Mouse (Mus musculus): ENCODE results near the gene Gm9780. TPM values are rescaled to one million over a fixed set of nuclear protein-coding genes. Genes with fewer than 3 reads are reported as not detected.
A peak's percentile ranks its signal among the peaks of the same experiment; 100 is the strongest.
"Not testable (repeated sequence)": the region's sequence is repeated elsewhere in the genome, so short reads cannot be mapped to it uniquely, and the experiment has no call there.

Gm9780 gene
- total and polyA plus RNA-seq, 2 experiments from 2014 or later: 19.4 to 35.0 TPM

GRCm38 (mm10) chr14:26045007-26045406 lies 2.5 kb upstream of the Gm9780 start:
- not testable (repeated sequence) for H3K27ac ChIP-seq; H3K4me1 ChIP-seq (ENCODE audit: insufficient read depth, low read length); DNase-seq (ENCODE audit: low spot score); ATAC-seq; H3K9ac ChIP-seq (replicated peaks; ENCODE audit: low read length); H3K4me2 ChIP-seq (ENCODE audit: low read depth, low read length); H3K36me3 ChIP-seq (ENCODE audit: insufficient read depth, low read length); H3K27me3 ChIP-seq (ENCODE audit: insufficient read depth, low read length); H3K4me3 ChIP-seq (ENCODE audit: low read length); H3K9me3 ChIP-seq (ENCODE audit: low read length)
- WGBS: no CpG with 5 or more reads among the region's 5 CpGs

GRCm38 (mm10) chr14:26035439-26035838 lies 7.1 kb downstream of the Gm9780 start:
- ATAC-seq; H3K4me2 ChIP-seq (ENCODE audit: low read depth, low read length): not testable (repeated sequence)
- no CpG with 5 or more reads among the region's 6 CpGs for WGBS

GRCm38 (mm10) chr14:26034364-26034763 lies 8.1 kb downstream of the Gm9780 start:
- H3K27me3 ChIP-seq (ENCODE audit: insufficient read depth, low read length); H3K4me3 ChIP-seq (ENCODE audit: low read length); H3K36me3 ChIP-seq (ENCODE audit: insufficient read depth, low read length); ATAC-seq; H3K9ac ChIP-seq (replicated peaks; ENCODE audit: low read length); H3K4me2 ChIP-seq (ENCODE audit: low read depth, low read length); H3K27ac ChIP-seq; DNase-seq (ENCODE audit: low spot score); H3K9me3 ChIP-seq (ENCODE audit: low read length); H3K4me1 ChIP-seq (ENCODE audit: insufficient read depth, low read length): not testable (repeated sequence)
- WGBS: no CpG with 5 or more reads among the region's 3 CpGs

More at GRCm38 (mm10) chr14:26035439-26035838, 7.1 kb downstream of the Gm9780 start:
- H3K36me3 ChIP-seq (ENCODE audit: insufficient read depth, low read length); H3K27ac ChIP-seq; DNase-seq (ENCODE audit: low spot score); H3K4me3 ChIP-seq (ENCODE audit: low read length); H3K4me1 ChIP-seq (ENCODE audit: insufficient read depth, low read length); H3K27me3 ChIP-seq (ENCODE audit: insufficient read depth, low read length); H3K9ac ChIP-seq (replicated peaks; ENCODE audit: low read length); H3K9me3 ChIP-seq (ENCODE audit: low read length): not testable (repeated sequence)

- H3K4me3 ChIP-seq (ENCODE audit: low read length); H3K4me2 ChIP-seq (ENCODE audit: low read depth, low read length); H3K27me3 ChIP-seq (ENCODE audit: insufficient read depth, low read length); H3K4me1 ChIP-seq (ENCODE audit: insufficient read depth, low read length); H3K27ac ChIP-seq; H3K9me3 ChIP-seq (ENCODE audit: low read length); H3K36me3 ChIP-seq (ENCODE audit: insufficient read depth, low read length); H3K9ac ChIP-seq (replicated peaks; ENCODE audit: low read length); DNase-seq (ENCODE audit: low spot score); ATAC-seq: not testable (repeated sequence)
- no CpG with 5 or more reads among the region's 12 CpGs for WGBS
Measured at GRCm38 (mm10) chr14:26025653-26026052, 16.9 kb downstream of the Gm9780 start.

GRCm38 (mm10) chr14:26022831-26023230 lies 19.7 kb downstream of the Gm9780 start:
- not testable (repeated sequence) for H3K27me3 ChIP-seq (ENCODE audit: insufficient read depth, low read length); ATAC-seq; DNase-seq (ENCODE audit: low spot score); H3K9me3 ChIP-seq (ENCODE audit: low read length); H3K36me3 ChIP-seq (ENCODE audit: insufficient read depth, low read length); H3K4me2 ChIP-seq (ENCODE audit: low read depth, low read length); H3K27ac ChIP-seq; H3K9ac ChIP-seq (replicated peaks; ENCODE audit: low read length); H3K4me1 ChIP-seq (ENCODE audit: insufficient read depth, low read length); H3K4me3 ChIP-seq (ENCODE audit: low read length)
- no CpG with 5 or more reads among the region's 6 CpGs for WGBS

- not testable (repeated sequence) for H3K27me3 ChIP-seq (ENCODE audit: insufficient read depth, low read length); H3K36me3 ChIP-seq (ENCODE audit: insufficient read depth, low read length); H3K4me2 ChIP-seq (ENCODE audit: low read depth, low read length); H3K27ac ChIP-seq; H3K4me1 ChIP-seq (ENCODE audit: insufficient read depth, low read length); H3K4me3 ChIP-seq (ENCODE audit: low read length); DNase-seq (ENCODE audit: low spot score); H3K9me3 ChIP-seq (ENCODE audit: low read length); ATAC-seq; H3K9ac ChIP-seq (replicated peaks; ENCODE audit: low read length)
- no CpG with 5 or more reads among the region's 9 CpGs for WGBS
Measured at GRCm38 (mm10) chr14:26021555-26021954, 21.0 kb downstream of the Gm9780 start.

- H3K36me3 ChIP-seq (ENCODE audit: insufficient read depth, low read length): not testable (repeated sequence)
- no CpG with 5 or more reads among the region's 7 CpGs for WGBS
Measured at GRCm38 (mm10) chr14:26016414-26016813, 26.1 kb downstream of the Gm9780 start.

GRCm38 (mm10) chr14:26007462-26007861 lies 35.0 kb downstream of the Gm9780 start:
- not testable (repeated sequence) for DNase-seq (ENCODE audit: low spot score); H3K9ac ChIP-seq (replicated peaks; ENCODE audit: low read length); H3K9me3 ChIP-seq (ENCODE audit: low read length); H3K36me3 ChIP-seq (ENCODE audit: insufficient read depth, low read length); H3K4me2 ChIP-seq (ENCODE audit: low read depth, low read length); H3K4me1 ChIP-seq (ENCODE audit: insufficient read depth, low read length); H3K27me3 ChIP-seq (ENCODE audit: insufficient read depth, low read length); H3K4me3 ChIP-seq (ENCODE audit: low read length); H3K27ac ChIP-seq; ATAC-seq
- WGBS: no CpG with 5 or more reads among the region's 2 CpGs

More at GRCm38 (mm10) chr14:26016414-26016813, 26.1 kb downstream of the Gm9780 start:
- not testable (repeated sequence) for H3K9ac ChIP-seq (replicated peaks; ENCODE audit: low read length); H3K4me1 ChIP-seq (ENCODE audit: insufficient read depth, low read length); H3K27me3 ChIP-seq (ENCODE audit: insufficient read depth, low read length); H3K27ac ChIP-seq; H3K4me2 ChIP-seq (ENCODE audit: low read depth, low read length); H3K4me3 ChIP-seq (ENCODE audit: low read length); ATAC-seq; H3K9me3 ChIP-seq (ENCODE audit: low read length); DNase-seq (ENCODE audit: low spot score)

- not testable (repeated sequence) for H3K9ac ChIP-seq (replicated peaks; ENCODE audit: low read length); H3K27ac ChIP-seq; DNase-seq (ENCODE audit: low spot score); H3K4me3 ChIP-seq (ENCODE audit: low read length); ATAC-seq; H3K36me3 ChIP-seq (ENCODE audit: insufficient read depth, low read length); H3K4me1 ChIP-seq (ENCODE audit: insufficient read depth, low read length); H3K27me3 ChIP-seq (ENCODE audit: insufficient read depth, low read length); H3K4me2 ChIP-seq (ENCODE audit: low read depth, low read length); H3K9me3 ChIP-seq (ENCODE audit: low read length)
- 63% methylated on average over 6 of the region's 9 CpGs for WGBS
Measured at GRCm38 (mm10) chr14:25981880-25982279, 60.6 kb downstream of the Gm9780 start.

GRCm38 (mm10) chr14:25979242-25979941 lies 63.1 kb downstream of the Gm9780 start:
- Histone ChIP-seq H3K27ac (peak overlapping the region; percentile 82), H3K4me2 (ENCODE audit: low read depth, low read length) (peak overlapping the region; percentile 31; the same call in 1 of the 2 replicates)
- 2% methylated on average over 6 of the region's 13 CpGs for WGBS
- H3K4me3 ChIP-seq (ENCODE audit: low read length); H3K27me3 ChIP-seq (ENCODE audit: insufficient read depth, low read length); H3K36me3 ChIP-seq (ENCODE audit: insufficient read depth, low read length); H3K9me3 ChIP-seq (ENCODE audit: low read length); H3K4me1 ChIP-seq (ENCODE audit: insufficient read depth, low read length); DNase-seq (ENCODE audit: low spot score); H3K9ac ChIP-seq (replicated peaks; ENCODE audit: low read length): not testable (repeated sequence)
- ATAC-seq: peak; percentile 44; the same call in 1 of the 2 replicates

Measured in hindbrain, postnatal 0 days (tissue).